8 mouse cellular contexts compared by ENCODE assay signal in genomic region chr4:155563400-155564231, GRCm38 (mm10). TPM values are rescaled to one million over a fixed set of nuclear protein-coding genes. Genes with fewer than 3 reads are reported as not detected.
DNase-seq lines count a peak whose midpoint lies in the region; ATAC-seq and TF ChIP-seq lines count a peak whose summit lies in the region.

No protein-coding gene starts in this region.

- H3K4me2 ChIP-seq in heart, embryonic 12.5 days = peak overlapping the region; percentile 93
- peak overlapping the region; percentile 74 for H3K4me2 ChIP-seq in kidney, postnatal 0 days (ENCODE audit: low read length)
- peak overlapping the region; percentile 95 for H3K4me2 ChIP-seq in liver, embryonic 11.5 days
- H3K4me2 ChIP-seq in stomach, embryonic 14.5 days (replicated peaks; ENCODE audit: low read depth, low read length) = peak overlapping the region; percentile 89

- peak overlapping the region; percentile 88 for H3K9ac ChIP-seq in heart, embryonic 12.5 days
- H3K9ac ChIP-seq in kidney, postnatal 0 days (ENCODE audit: low read depth, low read length) = peak overlapping the region; percentile 66
- peak overlapping the region; percentile 91 for H3K9ac ChIP-seq in liver, embryonic 11.5 days (ENCODE audit: low read depth, low read length)
- peak overlapping the region; percentile 63 for H3K9ac ChIP-seq in stomach, embryonic 14.5 days (replicated peaks; ENCODE audit: low read depth, low read length)

- ATAC-seq in erythroid progenitor cell, adult 5-6 weeks (replicated peaks; ENCODE audit: low FRiP score, poor library complexity, severe bottlenecking) = peak; percentile 89
- peak; percentile 96 for ATAC-seq in heart, embryonic 12.5 days (ENCODE audit: insufficient number of reproducible peaks, low FRiP score)
- ATAC-seq in kidney, postnatal 0 days (replicated peaks; ENCODE audit: low FRiP score, low read depth) = peak; percentile 94
- ATAC-seq in liver, embryonic 11.5 days (replicated peaks; ENCODE audit: low FRiP score) = peak; percentile 94
- ATAC-seq in stomach, embryonic 14.5 days (ENCODE audit: insufficient number of reproducible peaks, insufficient read depth, low FRiP score, low read depth) = peak; percentile 95

- H3K9me3 ChIP-seq in heart, embryonic 12.5 days (replicated peaks) = no peaks in the 10 kb centered on the region
- no peaks in the 10 kb centered on the region for H3K9me3 ChIP-seq in kidney, postnatal 0 days (replicated peaks; ENCODE audit: low read length)
- no peaks in the 10 kb centered on the region for H3K9me3 ChIP-seq in liver, embryonic 11.5 days (ENCODE audit: control insufficient read depth, low read length)
- H3K9me3 ChIP-seq in stomach, embryonic 14.5 days (ENCODE audit: control insufficient read depth, low read depth, low read length) = no peaks in the 10 kb centered on the region

- peak; percentile 98 for DNase-seq in CD4-positive helper T cell, adult 2 months (ENCODE audit: low read depth, low spot score)
- peak; percentile 92 for DNase-seq in brain, embryonic 18.5 days (ENCODE audit: low read depth, low spot score)
- peak; percentile 100 for DNase-seq in kidney, postnatal 0 days (ENCODE audit: low spot score)
- DNase-seq in liver, embryonic 11.5 days (ENCODE audit: low spot score) = peak; percentile 98
- peak; percentile 98 for DNase-seq in naive thymus-derived CD4-positive, alpha-beta T cell, adult 2 months (ENCODE audit: low read depth)

- peaks cover 63% of the 10 kb centered on the region for H3K4me1 ChIP-seq in heart, embryonic 12.5 days (replicated peaks)
- H3K4me1 ChIP-seq in kidney, postnatal 0 days (replicated peaks; ENCODE audit: insufficient read depth, low read length) = peaks cover 21% of the 10 kb centered on the region
- H3K4me1 ChIP-seq in liver, embryonic 11.5 days (replicated peaks; ENCODE audit: control insufficient read depth, insufficient read depth, low read length) = peaks cover 56% of the 10 kb centered on the region
- peaks cover 37% of the 10 kb centered on the region for H3K4me1 ChIP-seq in stomach, embryonic 14.5 days (ENCODE audit: control insufficient read depth, insufficient read depth, low read length)

- no peaks in the 10 kb centered on the region for H3K27me3 ChIP-seq in heart, embryonic 12.5 days (replicated peaks)
- no peaks in the 10 kb centered on the region for H3K27me3 ChIP-seq in kidney, postnatal 0 days (ENCODE audit: insufficient read depth, low read length)
- H3K27me3 ChIP-seq in liver, embryonic 11.5 days (replicated peaks; ENCODE audit: control insufficient read depth, insufficient read depth, low read length) = no peaks in the 10 kb centered on the region
- H3K27me3 ChIP-seq in stomach, embryonic 14.5 days (ENCODE audit: control insufficient read depth, insufficient read depth, low read length) = no peaks in the 10 kb centered on the region

- peak; percentile 60 for TF ChIP-seq CTCF in kidney, postnatal 0 days (IDR thresholded peaks at IDR 0.05; ENCODE audit: low read depth)

- peak overlapping the region; percentile 95 for H3K27ac ChIP-seq in heart, embryonic 12.5 days (ENCODE audit: poor library complexity, severe bottlenecking)
- peak overlapping the region; percentile 97 for H3K27ac ChIP-seq in kidney, postnatal 0 days
- H3K27ac ChIP-seq in liver, embryonic 11.5 days (ENCODE audit: low read depth, low read length) = peak overlapping the region; percentile 93
- peak overlapping the region; percentile 84 for H3K27ac ChIP-seq in stomach, embryonic 14.5 days (ENCODE audit: low read length)

- H3K4me3 ChIP-seq in heart, embryonic 12.5 days = peak overlapping the region; percentile 91
- peak overlapping the region; percentile 70 for H3K4me3 ChIP-seq in kidney, postnatal 0 days (replicated peaks; ENCODE audit: low read depth, low read length)
- peak overlapping the region; percentile 91 for H3K4me3 ChIP-seq in liver, embryonic 11.5 days (ENCODE audit: low read depth, low read length)
- peak overlapping the region; percentile 54 for H3K4me3 ChIP-seq in stomach, embryonic 14.5 days (ENCODE audit: low read depth, low read length)

- peaks cover 28% of the 10 kb centered on the region for H3K36me3 ChIP-seq in heart, embryonic 12.5 days
- peaks cover 18% of the 10 kb centered on the region for H3K36me3 ChIP-seq in kidney, postnatal 0 days (ENCODE audit: insufficient read depth, low read length)
- H3K36me3 ChIP-seq in liver, embryonic 11.5 days (ENCODE audit: control insufficient read depth, insufficient read depth, low read length) = peaks cover 20% of the 10 kb centered on the region
- H3K36me3 ChIP-seq in stomach, embryonic 14.5 days (ENCODE audit: control insufficient read depth, insufficient read depth, low read length) = peaks cover 22% of the 10 kb centered on the region; the same call in 1 of the 2 replicates

- WGBS in heart, embryonic 12.5 days = under 1% methylated on average over 69 of the region's 69 CpGs
- WGBS in kidney, postnatal 0 days = under 1% methylated on average over 69 of the region's 69 CpGs
- WGBS in liver, embryonic 11.5 days = under 1% methylated on average over 69 of the region's 69 CpGs
- under 1% methylated on average over 69 of the region's 69 CpGs for WGBS in stomach, embryonic 14.5 days

RNA-seq across cellular contexts. Expression of gene Nadk, which starts 1.4 kb away (rescaled TPM):
- total RNA-seq in erythroid progenitor cell, adult 5-6 weeks (2015; ENCODE audit: low replicate concordance) = 25.9 and 26.0 TPM in 2 replicates
- 9.9 and 12.9 TPM in 2 replicates for total RNA-seq in erythroid progenitor cell, adult 5-6 weeks (2017; ENCODE audit: low replicate concordance)
- 52.0 and 52.5 TPM in 2 replicates for polyA plus RNA-seq in heart, embryonic 12.5 days (2016; fragmentation: Nextera tagmentation; extraction: Ambion mirVana)
- polyA plus RNA-seq in kidney, postnatal 0 days (2015; fragmentation: Nextera tagmentation; extraction: Ambion mirVana) = 76.8 and 83.0 TPM in 2 replicates
- polyA plus RNA-seq in liver, embryonic 11.5 days (2014; fragmentation: Nextera tagmentation; extraction: Ambion mirVana) = 117 and 128 TPM in 2 replicates
- polyA plus RNA-seq in stomach, embryonic 14.5 days (2014; fragmentation: Nextera tagmentation; extraction: Ambion mirVana) = 78.4 and 83.8 TPM in 2 replicates

RNA-seq across cellular contexts. Expression of gene Slc35e2, which starts 37.6 kb away (rescaled TPM):
- total RNA-seq in erythroid progenitor cell, adult 5-6 weeks (2015; ENCODE audit: low replicate concordance) = 10.9 and 31.4 TPM in 2 replicates
- 12.2 and 14.1 TPM in 2 replicates for total RNA-seq in erythroid progenitor cell, adult 5-6 weeks (2017; ENCODE audit: low replicate concordance)
- 8.9 and 9.1 TPM in 2 replicates for polyA plus RNA-seq in heart, embryonic 12.5 days (2016; fragmentation: Nextera tagmentation; extraction: Ambion mirVana)
- 6.4 and 6.6 TPM in 2 replicates for polyA plus RNA-seq in kidney, postnatal 0 days (2015; fragmentation: Nextera tagmentation; extraction: Ambion mirVana)
- 13.4 and 14.5 TPM in 2 replicates for polyA plus RNA-seq in liver, embryonic 11.5 days (2014; fragmentation: Nextera tagmentation; extraction: Ambion mirVana)
- 10.4 TPM in 2 replicates for polyA plus RNA-seq in stomach, embryonic 14.5 days (2014; fragmentation: Nextera tagmentation; extraction: Ambion mirVana)

Comparison
In these comparisons a context has a peak if more than half of its experiments do, and no peak if none do; other contexts are left out.
1. Peak in every context shown above with its lines: DNase-seq, ATAC-seq, H3K4me3 ChIP-seq and H3K27ac ChIP-seq.